Comparison of ENCODE assay signal across 9 mouse cellular contexts in genomic region chr2:174439450-174439838, GRCm38 (mm10). TPM values are rescaled to one million over a fixed set of nuclear protein-coding genes. Genes with fewer than 3 reads are reported as not detected.
DNase-seq lines count a peak whose midpoint lies in the region; ATAC-seq and TF ChIP-seq lines count a peak whose summit lies in the region.
"Had no signal": no experiment of that assay in that cellular context is flagged by ENCODE, and none has a peak within 500 bp of the region (broad histone marks: within the 10 kb centered on the region; RNA-seq: fewer than 3 reads in every experiment).

No protein-coding gene starts in this region.

- no peak for DNase-seq in left cerebral cortex, adult 2 months (ENCODE audit: extremely low spot score in 1 of 2, low spot score in 2 of 2)
- DNase-seq in left cerebral cortex, adult 8-10 months (ENCODE audit: low spot score in 2 of 2): no peak
- no peak for DNase-seq in liver, embryonic 13.5 days
- no peak for DNase-seq in adipocyte (ENCODE audit: low spot score)
- no peak for DNase-seq in gastrocnemius, postnatal 25 days
- no peak for DNase-seq in layer of hippocampus, postnatal 25 days (ENCODE audit: extremely low spot score in 1 of 2, low spot score in 1 of 2)

- H3K4me1 ChIP-seq in forebrain, embryonic 16.5 days (replicated peaks; ENCODE audit: control insufficient read depth, insufficient read depth, low read length): peaks cover 18% of the 10 kb centered on the region
- peaks cover 65% of the 10 kb centered on the region for H3K4me1 ChIP-seq in liver, embryonic 13.5 days (replicated peaks)
- H3K4me1 ChIP-seq in neural tube, embryonic 15.5 days: peaks cover 20% of the 10 kb centered on the region

- no peaks in the 10 kb centered on the region for H3K9me3 ChIP-seq in forebrain, embryonic 16.5 days (ENCODE audit: control insufficient read depth, low read length)
- no peaks in the 10 kb centered on the region for H3K9me3 ChIP-seq in liver, embryonic 13.5 days (replicated peaks)
- H3K9me3 ChIP-seq in neural tube, embryonic 15.5 days (replicated peaks): no peaks in the 10 kb centered on the region

- H3K4me3 ChIP-seq in left cerebral cortex, adult 2 months: no peak overlapping the region
- H3K4me3 ChIP-seq in forebrain, embryonic 16.5 days (replicated peaks; ENCODE audit: low read length): no peak overlapping the region
- 0 out of 2 replicates have a peak overlapping the region, but pooled peaks have one; percentile 71 for H3K4me3 ChIP-seq in liver, embryonic 13.5 days (replicated peaks)
- H3K4me3 ChIP-seq in neural tube, embryonic 15.5 days (replicated peaks): peak overlapping the region; percentile 52; the same call in 1 of the 2 replicates

- H3K9ac ChIP-seq in forebrain, embryonic 16.5 days (replicated peaks; ENCODE audit: low read depth, low read length): peak overlapping the region; percentile 74; the same call in 1 of the 2 replicates
- H3K9ac ChIP-seq in liver, embryonic 13.5 days: peak overlapping the region; percentile 51
- H3K9ac ChIP-seq in neural tube, embryonic 15.5 days (replicated peaks): no peak overlapping the region

- H3K36me3 ChIP-seq in forebrain, embryonic 16.5 days (ENCODE audit: control insufficient read depth, insufficient read depth): no peaks in the 10 kb centered on the region
- peaks cover 17% of the 10 kb centered on the region for H3K36me3 ChIP-seq in liver, embryonic 13.5 days
- H3K36me3 ChIP-seq in neural tube, embryonic 15.5 days: no peaks in the 10 kb centered on the region

- peak overlapping the region; percentile 26; the same call in 1 of the 2 replicates for H3K27ac ChIP-seq in left cerebral cortex, adult 2 months
- no peak overlapping the region for H3K27ac ChIP-seq in forebrain, embryonic 16.5 days (ENCODE audit: low read length)
- H3K27ac ChIP-seq in liver, embryonic 13.5 days: peak overlapping the region; percentile 68
- H3K27ac ChIP-seq in neural tube, embryonic 15.5 days (replicated peaks): no peak overlapping the region

- no peaks in the 10 kb centered on the region for H3K27me3 ChIP-seq in forebrain, embryonic 16.5 days (replicated peaks; ENCODE audit: control insufficient read depth, insufficient read depth, low read length)
- 0 out of 2 replicates have a peak, but pooled peaks cover 3% of the 10 kb centered on the region for H3K27me3 ChIP-seq in liver, embryonic 13.5 days
- H3K27me3 ChIP-seq in neural tube, embryonic 15.5 days (replicated peaks): no peaks in the 10 kb centered on the region

- peak overlapping the region; percentile 85 for H3K4me2 ChIP-seq in forebrain, embryonic 16.5 days (ENCODE audit: low read length)
- H3K4me2 ChIP-seq in liver, embryonic 13.5 days: peak overlapping the region; percentile 93
- peak overlapping the region; percentile 81 for H3K4me2 ChIP-seq in neural tube, embryonic 15.5 days

- intact Hi-C loops in left cerebral cortex, adult 2 months (cut with DNase I): no loop called here

- no peak for TF ChIP-seq CTCF in left cerebral cortex, adult 2 months (IDR thresholded peaks at IDR 0.05)

- ATAC-seq in forebrain, embryonic 16.5 days: no peak
- no peak for ATAC-seq in liver, embryonic 13.5 days (ENCODE audit: low read depth)
- ATAC-seq in neural tube, embryonic 15.5 days (ENCODE audit: low FRiP score): no peak

- 51% methylated on average over 5 of the region's 5 CpGs for WGBS in forebrain, embryonic 16.5 days
- 26% methylated on average over 5 of the region's 5 CpGs for WGBS in liver, embryonic 13.5 days (ENCODE audit: insufficient replicate concordance)
- WGBS in neural tube, embryonic 15.5 days: 52% methylated on average over 5 of the region's 5 CpGs

RNA-seq across cellular contexts. Expression of gene Ctsz, which starts 0.6 kb away (rescaled TPM):
- total RNA-seq in left cerebral cortex, adult 2 months (2021): 10 to 100 TPM; 33.6 to 34.3 TPM
- 100 to 1,000 TPM in 2 of 4 experiments, 10 to 100 TPM in 2; 46.1 to 188 (median 93.9) TPM for total RNA-seq in left cerebral cortex, adult 8-10 months (2022)
- 81.2 and 84.9 TPM in 2 replicates for polyA plus RNA-seq in forebrain, embryonic 16.5 days (2015; fragmentation: Nextera tagmentation; extraction: Ambion mirVana)
- 103 and 111 TPM in 2 replicates for polyA plus RNA-seq in liver, embryonic 13.5 days (2015; fragmentation: Nextera tagmentation; extraction: Ambion mirVana)
- 85.7 and 106 TPM in 2 replicates for polyA plus RNA-seq in neural tube, embryonic 15.5 days (2015; fragmentation: Nextera tagmentation; extraction: Ambion mirVana)
- total RNA-seq in gastrocnemius, postnatal 25 days (2021): 10 to 100 TPM; 21.2 to 37.0 TPM
- total RNA-seq in layer of hippocampus, postnatal 25 days (2021): 10 to 100 TPM; 29.4 to 31.0 TPM

RNA-seq across cellular contexts. Expression of gene Tubb1, which starts 11.1 kb away (rescaled TPM):
- total RNA-seq in left cerebral cortex, adult 2 months (2021): not detected
- total RNA-seq in left cerebral cortex, adult 8-10 months (2022): under 1 TPM in 2 of 4 experiments, not detected in 2; 0.23 to 0.87 TPM
- 0.24 and 0.63 TPM in 2 replicates for polyA plus RNA-seq in forebrain, embryonic 16.5 days (2015; fragmentation: Nextera tagmentation; extraction: Ambion mirVana)
- 36.2 and 38.2 TPM in 2 replicates for polyA plus RNA-seq in liver, embryonic 13.5 days (2015; fragmentation: Nextera tagmentation; extraction: Ambion mirVana)
- polyA plus RNA-seq in neural tube, embryonic 15.5 days (2015; fragmentation: Nextera tagmentation; extraction: Ambion mirVana): 0.29 and 0.50 TPM in 2 replicates
- under 1 TPM; 0.20 to 0.32 TPM for total RNA-seq in gastrocnemius, postnatal 25 days (2021)
- not detected for total RNA-seq in layer of hippocampus, postnatal 25 days (2021)
- total RNA-seq: gastrocnemius, postnatal 36 days had no signal

RNA-seq across cellular contexts. Expression of gene Nelfcd, which starts 23.8 kb away (rescaled TPM):
- total RNA-seq in left cerebral cortex, adult 2 months (2021): 10 to 100 TPM; 47.9 to 50.8 TPM
- 10 to 100 TPM; 50.1 to 55.5 (median 53.0) TPM for total RNA-seq in left cerebral cortex, adult 8-10 months (2022)
- 106 and 109 TPM in 2 replicates for polyA plus RNA-seq in forebrain, embryonic 16.5 days (2015; fragmentation: Nextera tagmentation; extraction: Ambion mirVana)
- 75.2 and 82.0 TPM in 2 replicates for polyA plus RNA-seq in liver, embryonic 13.5 days (2015; fragmentation: Nextera tagmentation; extraction: Ambion mirVana)
- 101 TPM in 2 replicates for polyA plus RNA-seq in neural tube, embryonic 15.5 days (2015; fragmentation: Nextera tagmentation; extraction: Ambion mirVana)
- 10 to 100 TPM; 19.3 to 21.8 TPM for total RNA-seq in gastrocnemius, postnatal 25 days (2021)
- 10 to 100 TPM; 49.0 to 49.6 TPM for total RNA-seq in layer of hippocampus, postnatal 25 days (2021)

RNA-seq across cellular contexts. Expression of gene Atp5e, which starts 24.5 kb away (rescaled TPM):
- 100 to 1,000 TPM; 296 to 302 TPM for total RNA-seq in left cerebral cortex, adult 2 months (2021)
- total RNA-seq in left cerebral cortex, adult 8-10 months (2022): 100 to 1,000 TPM; 263 to 320 (median 287) TPM
- 529 and 555 TPM in 2 replicates for polyA plus RNA-seq in forebrain, embryonic 16.5 days (2015; fragmentation: Nextera tagmentation; extraction: Ambion mirVana)
- 445 and 472 TPM in 2 replicates for polyA plus RNA-seq in liver, embryonic 13.5 days (2015; fragmentation: Nextera tagmentation; extraction: Ambion mirVana)
- polyA plus RNA-seq in neural tube, embryonic 15.5 days (2015; fragmentation: Nextera tagmentation; extraction: Ambion mirVana): 758 and 902 TPM in 2 replicates
- 1,000 to 10,000 TPM; 1,235 to 1,264 TPM for total RNA-seq in gastrocnemius, postnatal 25 days (2021)
- 100 to 1,000 TPM; 285 to 333 TPM for total RNA-seq in layer of hippocampus, postnatal 25 days (2021)

RNA-seq across cellular contexts. Expression of gene Prelid3b, which starts 33.4 kb away (rescaled TPM):
- total RNA-seq in left cerebral cortex, adult 2 months (2021): 10 to 100 TPM; 50.4 to 52.7 TPM
- total RNA-seq in left cerebral cortex, adult 8-10 months (2022): 10 to 100 TPM; 48.1 to 58.5 (median 53.5) TPM
- 120 and 121 TPM in 2 replicates for polyA plus RNA-seq in forebrain, embryonic 16.5 days (2015; fragmentation: Nextera tagmentation; extraction: Ambion mirVana)
- polyA plus RNA-seq in liver, embryonic 13.5 days (2015; fragmentation: Nextera tagmentation; extraction: Ambion mirVana): 115 and 131 TPM in 2 replicates
- 110 and 112 TPM in 2 replicates for polyA plus RNA-seq in neural tube, embryonic 15.5 days (2015; fragmentation: Nextera tagmentation; extraction: Ambion mirVana)
- total RNA-seq in gastrocnemius, postnatal 25 days (2021): 10 to 100 TPM; 51.4 to 52.9 TPM
- 10 to 100 TPM; 36.5 to 42.5 TPM for total RNA-seq in layer of hippocampus, postnatal 25 days (2021)

Comparison
In these comparisons a context has a peak if more than half of its experiments do, and no peak if none do; other contexts are left out.
1. H3K27ac ChIP-seq: peak in left cerebral cortex, adult 2 months (single experiment) and liver, embryonic 13.5 days (single experiment); none in forebrain, embryonic 16.5 days (single experiment) and neural tube, embryonic 15.5 days (single experiment).
2. H3K4me3 ChIP-seq: peak in liver, embryonic 13.5 days (single experiment) and neural tube, embryonic 15.5 days (single experiment); none in left cerebral cortex, adult 2 months (single experiment) and forebrain, embryonic 16.5 days (single experiment).
3. Peak in every context shown above with its lines, with median percentiles within 50 percentile points of each other: H3K4me2 ChIP-seq.